Mouse (Mus musculus): ENCODE measurements around the gene Rbfox1. TPM values are rescaled to one million over a fixed set of nuclear protein-coding genes. Genes with fewer than 3 reads are reported as not detected.
A peak's percentile ranks its signal among the peaks of the same experiment; 100 is the strongest.

The Rbfox1 gene
- total RNA-seq, 2 experiments from 2014 or later: 264 to 278 TPM

DNA sequence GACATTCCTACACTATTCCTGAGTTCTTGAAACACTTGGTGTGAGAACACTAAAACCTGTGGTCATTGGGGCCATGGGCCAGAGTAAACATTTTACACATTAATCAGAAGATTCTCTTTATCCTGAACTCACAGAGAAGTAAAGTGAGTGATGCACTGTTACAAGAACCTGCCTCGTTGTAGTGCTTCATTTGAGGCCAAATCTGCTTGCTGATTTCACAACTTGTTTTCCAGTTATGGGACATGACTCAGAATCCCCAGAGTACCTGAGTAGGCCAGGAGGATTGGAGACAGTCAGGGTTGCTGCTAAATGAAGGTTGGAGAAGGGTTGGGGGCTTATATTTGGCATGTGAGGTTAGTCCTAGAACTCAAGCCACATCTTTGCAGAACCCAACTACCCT is 936.6 kb downstream of the Rbfox1 start:
- DNase-seq (ENCODE audit: extremely low spot score in 1 of 2, low spot score in 2 of 2): no peak
- intact Hi-C loops (cut with DNase I): no loop called here

DNA sequence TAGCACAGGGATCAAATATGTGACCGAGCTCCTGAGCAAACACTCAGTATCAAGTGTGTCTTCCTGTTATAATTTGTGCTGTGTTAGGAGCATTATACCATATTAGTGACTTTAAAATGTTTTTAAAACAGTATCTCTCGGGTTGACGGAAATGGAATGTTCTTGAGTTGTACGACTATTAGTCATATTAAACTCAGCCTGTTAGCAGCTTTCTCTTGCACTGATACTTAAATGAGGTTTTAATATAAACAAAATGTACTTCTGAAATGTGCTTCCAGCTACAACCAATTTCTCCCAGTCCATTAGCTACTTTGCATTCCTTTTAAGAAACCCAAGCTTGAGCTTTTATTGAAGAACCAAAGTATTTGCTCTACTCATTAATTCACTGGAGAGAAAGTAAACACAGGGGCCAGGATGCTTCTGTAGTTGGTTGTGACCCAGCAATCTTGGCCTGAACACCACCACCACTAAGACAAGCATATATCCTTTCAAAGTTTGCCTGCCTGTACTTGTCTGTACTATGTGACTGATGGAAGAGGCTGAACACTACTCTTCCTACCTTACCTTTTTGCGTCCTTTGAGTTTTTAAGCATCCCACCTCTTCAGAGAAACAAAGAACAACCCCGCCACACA is 944.9 kb downstream of the Rbfox1 start:
- DNase-seq (ENCODE audit: extremely low spot score in 1 of 2, low spot score in 2 of 2): no peak
- intact Hi-C loops (cut with DNase I): no loop called here

DNA sequence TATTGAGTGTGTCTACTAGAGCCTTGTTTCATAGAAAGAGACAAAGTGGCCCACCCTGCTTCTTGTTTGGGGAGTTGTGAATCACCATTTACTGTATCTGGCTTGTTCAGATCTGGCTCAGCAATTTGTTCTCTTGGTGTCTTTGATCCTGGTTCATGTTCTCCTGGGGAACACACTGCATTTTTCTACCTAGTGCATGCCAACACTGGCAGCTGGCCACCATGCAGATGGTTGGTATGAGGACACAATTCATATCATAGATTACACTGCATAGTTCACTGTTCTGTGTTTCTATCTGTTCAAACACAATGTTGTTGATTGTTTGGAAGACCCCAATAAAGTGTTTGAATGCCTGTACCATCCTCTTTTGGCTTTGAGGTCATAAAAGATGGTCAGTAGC is 948.3 kb downstream of the Rbfox1 start:
- intact Hi-C loops (cut with DNase I): no loop called here
- DNase-seq (ENCODE audit: extremely low spot score in 1 of 2, low spot score in 2 of 2): no peak

- intact Hi-C loops (cut with DNase I): no loop called here
- DNase-seq (ENCODE audit: extremely low spot score in 1 of 2, low spot score in 2 of 2): no peak
These were observed 949.9 kb downstream of the Rbfox1 start for GRCm38 (mm10) chr16:6835051-6835450.

GRCm38 (mm10) chr16:6839299-6839995 is 954.3 kb downstream of the Rbfox1 start:
- peak; percentile 67 to 75 for DNase-seq (ENCODE audit: extremely low spot score in 1 of 2, low spot score in 2 of 2)
- intact Hi-C loops (cut with DNase I): no loop called here

DNA sequence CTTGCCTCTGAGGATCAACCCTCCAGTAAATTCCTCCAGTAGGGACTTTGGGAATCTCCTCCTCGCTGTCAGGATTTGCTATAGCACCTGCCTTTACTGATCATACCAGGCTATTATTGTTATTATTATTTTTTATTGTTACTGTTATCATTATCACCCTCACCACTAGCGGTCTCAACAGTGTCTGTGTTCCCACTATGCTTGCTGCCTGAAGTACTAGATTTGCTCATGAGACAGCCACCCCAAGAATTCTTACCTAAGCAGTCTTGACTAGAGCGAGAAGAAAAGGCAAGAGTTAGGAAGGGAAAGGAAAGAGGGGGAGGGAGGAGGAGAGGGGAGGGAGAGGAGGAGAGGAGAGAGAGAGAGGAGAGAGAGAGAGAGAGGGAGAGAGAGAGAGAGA is 954.9 kb downstream of the Rbfox1 start:
- intact Hi-C loops (cut with DNase I): loop anchor here (10.0 kb wide), 1 partner anchor 195 kb away; no protein-coding TSS in a partner anchor
- no peak for DNase-seq (ENCODE audit: extremely low spot score in 1 of 2, low spot score in 2 of 2)

GRCm38 (mm10) chr16:6840461-6840860 is 955.3 kb downstream of the Rbfox1 start:
- intact Hi-C loops (cut with DNase I): loop anchor here (10.0 kb wide), 1 partner anchor 194 kb away; no protein-coding TSS in a partner anchor

DNA sequence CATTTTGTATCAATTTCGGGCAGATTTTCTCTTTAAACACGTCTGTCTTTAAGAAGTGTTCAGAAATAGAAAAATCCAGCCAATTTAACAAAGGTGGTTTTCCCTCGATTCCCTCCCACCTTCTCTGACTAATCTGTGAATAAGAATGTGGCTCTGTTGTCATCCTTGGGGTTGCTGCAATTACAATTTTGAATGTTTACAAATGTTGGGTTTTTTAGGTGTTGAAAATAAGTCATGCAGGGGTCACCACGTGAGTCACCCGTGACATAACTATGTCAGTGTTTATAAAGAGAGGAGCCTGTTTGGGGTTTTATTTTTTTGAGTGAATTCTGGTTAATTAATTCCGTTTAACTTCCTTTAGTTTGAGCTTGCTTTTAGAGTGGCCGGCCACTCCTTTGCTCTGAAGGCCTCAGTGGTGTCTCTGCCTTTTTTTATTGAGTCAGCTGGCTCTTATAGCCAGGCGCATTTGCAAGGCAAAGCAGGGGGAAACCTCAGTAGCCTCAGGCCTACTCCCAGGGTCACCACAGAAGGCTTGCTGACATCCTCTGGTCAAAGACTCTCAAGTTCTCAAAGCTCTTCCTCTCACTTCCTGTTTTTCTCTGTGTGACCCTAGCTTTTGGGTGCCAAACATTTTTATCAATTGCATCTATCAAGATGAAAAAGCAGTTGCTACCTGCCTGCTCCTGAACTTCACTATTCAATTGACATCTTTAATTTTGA is 957.1 kb downstream of the Rbfox1 start:
- intact Hi-C loops (cut with DNase I): loop anchor here (10.0 kb wide), 1 partner anchor 193 kb away; no protein-coding TSS in a partner anchor
- DNase-seq (ENCODE audit: extremely low spot score in 1 of 2, low spot score in 2 of 2): no peak

More at GRCm38 (mm10) chr16:6840461-6840860, 955.3 kb downstream of the Rbfox1 start:
- no peak for DNase-seq (ENCODE audit: extremely low spot score in 1 of 2, low spot score in 2 of 2)

GRCm38 (mm10) chr16:6844659-6845058 is 959.5 kb downstream of the Rbfox1 start:
- DNase-seq (ENCODE audit: extremely low spot score in 1 of 2, low spot score in 2 of 2): no peak
- intact Hi-C loops (cut with DNase I): loop anchor here (10.0 kb wide), 1 partner anchor 190 kb away; no protein-coding TSS in a partner anchor

GRCm38 (mm10) chr16:6851393-6851792 is 966.2 kb downstream of the Rbfox1 start:
- intact Hi-C loops (cut with DNase I): no loop called here

GRCm38 (mm10) chr16:6853796-6854195 is 968.6 kb downstream of the Rbfox1 start:
- intact Hi-C loops (cut with DNase I): no loop called here
- DNase-seq (ENCODE audit: extremely low spot score in 1 of 2, low spot score in 2 of 2): no peak

More at GRCm38 (mm10) chr16:6851393-6851792, 966.2 kb downstream of the Rbfox1 start:
- DNase-seq (ENCODE audit: extremely low spot score in 1 of 2, low spot score in 2 of 2): no peak

GRCm38 (mm10) chr16:6861656-6862055 is 976.5 kb downstream of the Rbfox1 start:
- intact Hi-C loops (cut with DNase I): no loop called here
- no peak for DNase-seq (ENCODE audit: extremely low spot score in 1 of 2, low spot score in 2 of 2)

GRCm38 (mm10) chr16:6882683-6883430 is 997.7 kb downstream of the Rbfox1 start:
- no peak for DNase-seq (ENCODE audit: extremely low spot score in 1 of 2, low spot score in 2 of 2)
- intact Hi-C loops (cut with DNase I): no loop called here

GRCm38 (mm10) chr16:6883798-6884197 is 998.6 kb downstream of the Rbfox1 start:
- intact Hi-C loops (cut with DNase I): no loop called here
- no peak for DNase-seq (ENCODE audit: extremely low spot score in 1 of 2, low spot score in 2 of 2)

DNA sequence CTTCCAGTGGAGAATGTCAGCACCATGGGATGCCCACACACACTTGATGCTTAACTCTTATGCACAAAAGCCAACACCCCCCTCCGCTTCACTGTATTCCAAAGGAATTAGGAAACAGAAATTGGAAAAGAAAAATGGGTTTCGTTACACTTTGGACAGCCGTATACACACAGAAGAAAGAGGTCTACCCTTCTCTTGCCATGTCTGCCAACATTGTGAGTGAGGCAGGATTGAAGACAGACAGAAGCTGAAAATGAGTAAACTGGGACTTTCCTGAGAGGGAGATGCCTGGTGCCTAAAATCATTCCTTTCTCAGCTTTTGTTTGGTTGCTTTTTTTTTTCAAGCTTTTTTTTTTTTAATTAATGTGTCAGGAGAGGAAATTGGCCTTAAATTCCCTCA is 1000.5 kb downstream of the Rbfox1 start:
- DNase-seq (ENCODE audit: extremely low spot score in 1 of 2, low spot score in 2 of 2): no peak
- intact Hi-C loops (cut with DNase I): no loop called here

- peak in 1 of 2 experiments; percentile 62 for DNase-seq (ENCODE audit: extremely low spot score in 1 of 2, low spot score in 2 of 2)
- intact Hi-C loops (cut with DNase I): no loop called here
These were observed 1004.1 kb downstream of the Rbfox1 start for GRCm38 (mm10) chr16:6889221-6889620.

DNA sequence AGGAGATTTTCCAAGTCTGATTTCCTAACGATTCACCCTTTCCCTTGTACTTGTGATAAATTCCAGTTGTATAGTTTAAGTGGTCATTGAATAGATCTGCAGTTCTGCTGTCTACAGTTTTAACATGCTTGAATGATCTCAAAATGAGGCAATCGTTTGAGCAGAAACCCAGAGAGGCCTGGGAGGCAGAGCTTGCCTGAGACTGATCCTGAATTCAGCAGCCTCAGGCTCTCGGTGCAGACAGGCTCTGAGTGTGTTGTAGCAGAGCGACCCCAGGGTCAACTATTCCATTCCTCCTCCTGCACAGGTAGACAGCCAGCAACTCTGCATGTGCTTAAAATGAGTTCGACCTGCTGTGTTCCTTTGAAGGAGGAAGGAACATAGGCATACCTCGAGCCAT is 1012.6 kb downstream of the Rbfox1 start:
- intact Hi-C loops (cut with DNase I): no loop called here
- no peak for DNase-seq (ENCODE audit: extremely low spot score in 1 of 2, low spot score in 2 of 2)

DNA sequence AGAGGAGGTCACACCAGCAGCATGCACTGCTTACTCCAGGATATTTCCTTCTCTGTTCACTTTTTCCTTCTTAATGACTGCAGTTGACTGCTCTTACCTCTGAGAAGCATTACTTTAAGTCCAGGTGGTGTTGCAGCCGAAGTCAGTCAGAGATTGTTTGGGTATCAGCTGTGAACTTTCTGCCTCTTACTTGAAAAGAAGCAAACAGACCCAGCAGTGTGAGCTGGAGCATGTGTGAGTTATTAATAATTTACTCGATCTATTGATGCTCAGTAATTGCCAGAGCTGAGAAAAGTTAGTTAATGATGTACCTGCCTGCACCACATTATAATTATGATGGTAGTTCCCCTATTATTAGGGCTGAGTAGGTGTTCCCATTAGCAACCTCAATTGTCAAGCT is 1014.9 kb downstream of the Rbfox1 start:
- DNase-seq (ENCODE audit: extremely low spot score in 1 of 2, low spot score in 2 of 2): no peak
- intact Hi-C loops (cut with DNase I): no loop called here

GRCm38 (mm10) chr16:6904984-6905383 is 1019.8 kb downstream of the Rbfox1 start:
- no peak for DNase-seq (ENCODE audit: extremely low spot score in 1 of 2, low spot score in 2 of 2)
- intact Hi-C loops (cut with DNase I): no loop called here

Data from left cerebral cortex, postnatal 10 days (tissue).